In the genomic region with DNA sequence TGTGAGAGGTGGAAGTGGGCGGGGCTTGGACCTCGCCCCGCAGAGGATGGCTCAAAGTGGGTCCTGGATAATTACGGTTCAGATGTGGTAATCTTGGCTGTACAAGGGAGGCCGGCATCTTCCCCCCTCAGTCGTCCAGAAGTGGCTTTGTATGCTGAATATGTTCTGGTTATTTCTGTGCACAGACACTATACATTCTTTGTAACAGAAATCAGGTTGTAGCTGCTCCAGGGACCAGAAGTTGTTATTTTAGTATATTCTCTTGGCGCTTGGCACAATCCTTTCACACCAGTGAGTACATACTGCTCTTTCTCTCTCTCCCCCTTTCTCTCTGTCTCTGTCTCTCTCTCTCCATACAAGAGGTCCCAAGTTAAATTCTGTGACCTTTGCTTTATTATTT, we compare ENCODE assay signal across 8 mouse cellular contexts.
"Had no signal": no experiment of that assay in that cellular context is flagged by ENCODE, and none has a peak within 500 bp of the region (broad histone marks: within the 10 kb centered on the region; RNA-seq: fewer than 3 reads in every experiment).

No protein-coding gene starts in this region.

- H3K9ac ChIP-seq: liver, embryonic 13.5 days; liver, postnatal 0 days; lung, embryonic 15.5 days; midbrain, embryonic 12.5 days had no signal

- H3K9me3 ChIP-seq: limb, embryonic 10.5 days; liver, embryonic 13.5 days; lung, embryonic 15.5 days; midbrain, embryonic 12.5 days had no signal

- H3K4me3 ChIP-seq: left cerebral cortex, adult 2 months; limb, embryonic 10.5 days; liver, embryonic 13.5 days; lung, embryonic 15.5 days; midbrain, embryonic 12.5 days had no signal

- H3K27me3 ChIP-seq: liver, embryonic 13.5 days; lung, embryonic 15.5 days; midbrain, embryonic 12.5 days had no signal

- H3K4me2 ChIP-seq: liver, embryonic 13.5 days; lung, embryonic 15.5 days; midbrain, embryonic 12.5 days had no signal

- H3K27ac ChIP-seq: left cerebral cortex, adult 2 months; limb, embryonic 10.5 days; liver, embryonic 13.5 days; lung, embryonic 15.5 days; macrophage; midbrain, embryonic 12.5 days had no signal

- H3K4me1 ChIP-seq: liver, embryonic 13.5 days; lung, embryonic 15.5 days; midbrain, embryonic 12.5 days had no signal

- ATAC-seq: midbrain, embryonic 16.5 days had no signal

- H3K36me3 ChIP-seq: limb, embryonic 10.5 days; liver, embryonic 13.5 days; lung, embryonic 15.5 days; midbrain, embryonic 12.5 days had no signal
